Mouse (Mus musculus) heart, embryonic 14.5 days (tissue): ENCODE data around the gene Slc39a1. TPM values are rescaled to one million over a fixed set of nuclear protein-coding genes. Genes with fewer than 3 reads are reported as not detected.
A peak's percentile ranks its signal among the peaks of the same experiment; 100 is the strongest.

Experiments
- ATAC-seq: fragments of 200-750 bp; cut with Nextera tagmentation; 2 replicates; pipeline ENCODE4 v1.8.0; 2017; ENCODE audit warnings: low read depth, moderate TSS enrichment; ENCODE audit not compliant: insufficient number of reproducible peaks, insufficient read depth, low FRiP score
- H3K27ac ChIP-seq, 2 experiments: fragments of 200-500 bp in 1 of 2; fragments of 300-500 bp in 1 of 2; sonication (generic) in 1 of 2; replicated peaks in 1 of 2; 2 replicates each; pipeline ENCODE4 v1.5.1; 2012 to 2014; ENCODE audit warnings: low read depth in 2 of 2, low read length in 2 of 2, control low read depth in 1 of 2, mild to moderate bottlenecking in 1 of 2, mixed read lengths in 1 of 2; ENCODE audit not compliant: control insufficient read depth in 1 of 2, insufficient read depth in 1 of 2
- H3K27me3 ChIP-seq: fragments of 300-500 bp; sonication (generic); 2 replicates; pipeline ENCODE4 v1.6.1; 2014; ENCODE audit warnings: mild to moderate bottlenecking, low read length, control low read depth; ENCODE audit not compliant: control insufficient read depth, insufficient read depth
- H3K36me3 ChIP-seq: fragments of 300-500 bp; sonication (generic); 2 replicates; pipeline ENCODE4 v1.6.1; 2014; ENCODE audit warnings: mild to moderate bottlenecking, control low read depth, low read length, mixed read lengths; ENCODE audit not compliant: control insufficient read depth, insufficient read depth
- H3K4me1 ChIP-seq, 2 experiments: fragments of 200-500 bp in 1 of 2; fragments of 300-500 bp in 1 of 2; sonication (generic) in 1 of 2; 2 replicates each; pipeline ENCODE4 v1.6.1; 2012 to 2014; ENCODE audit warnings: low read length in 2 of 2, control low read depth in 1 of 2, mixed read lengths in 1 of 2; ENCODE audit not compliant: control insufficient read depth in 2 of 2, insufficient read depth in 2 of 2
- H3K4me2 ChIP-seq: fragments of 300-500 bp; sonication (generic); 2 replicates; pipeline ENCODE4 v1.6.1; 2014; ENCODE audit warnings: mild to moderate bottlenecking, low read length
- H3K4me3 ChIP-seq, 2 experiments: fragments of 200-500 bp in 1 of 2; fragments of 300-500 bp in 1 of 2; sonication (generic) in 1 of 2; 2 replicates each; pipeline ENCODE4 v1.5.1; 2012 to 2014; ENCODE audit warnings: low read length in 2 of 2, mild to moderate bottlenecking in 2 of 2, control low read depth in 1 of 2, low read depth in 1 of 2, moderate library complexity in 1 of 2; ENCODE audit not compliant: control insufficient read depth in 1 of 2, insufficient read depth in 1 of 2
- H3K9ac ChIP-seq: fragments of 300-500 bp; sonication (generic); 2 replicates; pipeline ENCODE4 v1.6.1; 2014; ENCODE audit warnings: mild to moderate bottlenecking, low read length
- H3K9me3 ChIP-seq: fragments of 300-500 bp; sonication (generic); 2 replicates; pipeline ENCODE4 v1.6.1; 2016; ENCODE audit warnings: low read length, control low read depth; ENCODE audit not compliant: control insufficient read depth
- WGBS: fragments of 180-500 bp; shearing (Covaris S2); extraction: QIAGEN DNeasy Blood & Tissue Kit; methylation state at CpG from one replicate; pipeline ENCODE4 v1.1.7; 2014; 5-methylcytosine and 5-hydroxymethylcytosine counted together
- microRNA-seq: library from miRNA; unstranded; fragments of <30 nt; microRNA quantifications from one replicate; pipeline ENCODE4, GENCODE M21; 2016
- polyA plus RNA-seq: library from polyadenylated mRNA; unstranded; fragments of >200 nt; fragmentation: Nextera tagmentation; extraction: Ambion mirVana; gene quantifications from 2 replicates; pipeline ENCODE4 v1.2.1, GENCODE M21; 2014

Gene Slc39a1
- polyA plus RNA-seq, 1 experiment from 2014 or later, result 88.2 TPM

DNA sequence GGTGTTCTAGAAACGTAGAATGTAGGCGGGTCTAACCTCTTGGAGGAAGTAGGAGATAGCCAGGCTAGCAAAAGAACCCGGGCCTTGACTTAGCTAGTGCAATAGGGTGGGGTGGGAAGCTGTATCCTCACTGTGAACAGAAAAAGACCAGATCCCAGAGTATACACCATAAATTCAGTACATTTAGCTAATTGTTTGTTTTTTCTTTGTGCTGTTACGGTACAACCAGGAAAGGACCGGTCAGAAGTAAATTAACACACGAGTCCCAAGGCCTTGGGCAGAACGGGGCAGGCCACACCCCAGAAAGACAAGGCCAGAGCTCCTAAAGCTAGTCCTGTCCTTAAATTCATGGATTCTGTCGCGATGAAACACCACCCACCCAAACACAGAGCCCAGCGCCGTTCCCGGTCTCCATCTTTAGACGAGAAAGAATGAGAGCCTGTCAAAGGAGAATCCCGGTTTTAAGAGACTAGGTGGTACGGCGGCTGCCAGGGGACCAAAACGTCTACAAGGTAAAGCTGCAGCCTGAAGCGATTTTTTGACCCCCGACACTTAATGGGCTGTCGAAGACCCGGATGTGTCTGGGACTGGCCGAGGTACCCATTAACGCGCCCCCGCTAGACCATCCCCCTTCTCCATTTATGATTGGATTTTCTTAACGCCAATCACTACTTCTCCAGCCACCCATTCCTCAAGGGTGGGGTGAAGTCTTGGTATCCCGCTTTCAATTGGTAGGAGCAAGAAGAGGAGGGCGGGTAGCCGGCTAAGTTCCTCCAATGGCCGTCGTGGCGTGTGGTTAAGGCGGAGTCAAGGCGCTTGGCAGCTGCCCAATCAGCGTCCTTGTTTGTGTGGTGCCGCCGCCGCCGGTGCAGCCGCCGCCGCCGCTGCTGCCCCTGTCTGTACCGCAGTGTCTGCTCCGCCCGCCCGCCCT is 44.6 kb downstream of the Slc39a1 start, which contains the start of gene Gatad2b:
TSS of gene Gatad2b (plus strand) at position 834 of the 931 bp plus-strand sequence.
- peaks cover 3% of the 10 kb centered on the region; the same call in 1 of the 2 replicates for H3K36me3 ChIP-seq
- ATAC-seq, result peak; percentile 97
- under 1% methylated on average over 47 of the region's 47 CpGs for WGBS
- H3K4me2 ChIP-seq, result peak within 1 kb of the TSS; percentile 94
- H3K27ac ChIP-seq, result peak within 1 kb of the TSS; percentile 95 to 96
- no peaks in the 10 kb centered on the region for H3K9me3 ChIP-seq
- peak within 1 kb of the TSS; percentile 75 to 99 for H3K4me3 ChIP-seq
- H3K27me3 ChIP-seq, result no peaks in the 10 kb centered on the region
- H3K4me1 ChIP-seq, result peaks cover 0 to 17% of the 10 kb centered on the region in 2 experiments; a peak in 2 of 4 replicates
- H3K9ac ChIP-seq, result peak within 1 kb of the TSS; percentile 89

DNA sequence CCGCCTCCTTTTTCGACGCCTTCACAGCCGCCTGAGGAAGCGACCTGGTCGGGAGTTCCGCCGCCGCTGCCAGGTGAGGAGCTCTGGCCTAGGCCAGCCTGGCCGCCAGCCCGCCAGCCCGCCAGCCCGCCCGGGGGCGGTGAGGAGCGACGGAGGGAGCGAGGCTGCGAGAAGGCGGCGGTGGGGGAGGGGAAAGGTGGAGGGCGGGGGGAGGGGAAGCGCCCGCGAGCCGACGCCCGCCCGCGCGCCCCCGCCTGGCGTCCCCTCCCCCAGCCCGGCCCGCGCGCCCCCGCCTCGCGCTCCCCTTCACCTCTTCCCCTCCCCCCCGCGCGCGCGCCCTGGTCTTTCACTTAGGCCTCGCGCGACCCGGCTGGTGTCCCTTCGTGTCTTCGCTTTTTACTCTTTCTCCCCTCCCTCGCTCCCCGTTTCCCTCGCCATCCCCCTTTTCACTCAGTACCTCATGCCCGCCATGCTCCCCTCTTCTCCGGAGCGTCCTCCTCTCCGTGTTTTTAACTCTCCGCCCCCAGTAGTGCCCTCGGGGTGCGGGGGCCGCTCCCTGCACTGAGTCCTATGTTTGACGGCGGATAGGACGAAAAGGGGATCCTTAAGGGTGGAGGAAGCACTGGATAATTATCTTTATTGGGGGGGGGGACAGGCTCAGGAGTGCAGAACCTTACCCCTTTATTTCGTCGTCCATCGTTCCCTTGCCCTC is 45.5 kb downstream of the Slc39a1 start:
- H3K4me2 ChIP-seq, result peak overlapping the region; percentile 94
- peaks cover 0 to 17% of the 10 kb centered on the region in 2 experiments; a peak in 2 of 4 replicates for H3K4me1 ChIP-seq
- H3K4me3 ChIP-seq, result peak overlapping the region; percentile 75 to 99
- peak overlapping the region; percentile 89 for H3K9ac ChIP-seq
- ATAC-seq, result peak; percentile 31
- no peaks in the 10 kb centered on the region for H3K9me3 ChIP-seq
- peaks cover 3% of the 10 kb centered on the region; the same call in 1 of the 2 replicates for H3K36me3 ChIP-seq
- no peaks in the 10 kb centered on the region for H3K27me3 ChIP-seq
- peak overlapping the region; percentile 95 to 96 for H3K27ac ChIP-seq
- under 1% methylated on average over 18 of the region's 68 CpGs for WGBS

DNA sequence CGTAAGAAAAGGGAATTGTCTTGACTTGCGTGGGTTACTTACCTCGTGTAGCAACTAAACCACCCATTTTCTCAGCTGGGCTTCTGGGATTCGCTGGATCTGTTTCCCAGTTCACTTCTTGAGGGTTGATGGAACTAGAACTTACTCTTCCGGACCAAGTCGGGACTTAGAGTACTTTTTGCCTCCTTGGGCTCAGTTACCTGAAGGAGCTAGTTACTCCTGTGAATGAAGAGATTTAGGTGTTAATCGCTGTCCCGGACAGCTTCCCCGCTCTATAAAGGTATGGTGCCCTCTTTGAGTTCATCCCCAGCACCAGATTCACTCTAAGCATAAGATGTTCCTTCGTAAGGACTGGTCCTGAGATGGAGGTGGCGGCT is 46.1 kb downstream of the Slc39a1 start:
- Histone ChIP-seq H3K4me3 (peak overlapping the region; percentile 75 to 99), H3K4me2 (peak overlapping the region; percentile 94), H3K36me3 (peaks cover 3% of the 10 kb centered on the region; the same call in 1 of the 2 replicates), H3K4me1 (peaks cover 0 to 17% of the 10 kb centered on the region in 2 experiments; a peak in 2 of 4 replicates), H3K27ac (peak overlapping the region; percentile 88 to 96; a peak in 3 of 4 replicates), H3K9ac (peak overlapping the region; percentile 89), H3K27me3 (no peaks in the 10 kb centered on the region), H3K9me3 (no peaks in the 10 kb centered on the region)
- WGBS, result 2% methylated on average over 11 of the region's 11 CpGs
- ATAC-seq, result no peak

DNA sequence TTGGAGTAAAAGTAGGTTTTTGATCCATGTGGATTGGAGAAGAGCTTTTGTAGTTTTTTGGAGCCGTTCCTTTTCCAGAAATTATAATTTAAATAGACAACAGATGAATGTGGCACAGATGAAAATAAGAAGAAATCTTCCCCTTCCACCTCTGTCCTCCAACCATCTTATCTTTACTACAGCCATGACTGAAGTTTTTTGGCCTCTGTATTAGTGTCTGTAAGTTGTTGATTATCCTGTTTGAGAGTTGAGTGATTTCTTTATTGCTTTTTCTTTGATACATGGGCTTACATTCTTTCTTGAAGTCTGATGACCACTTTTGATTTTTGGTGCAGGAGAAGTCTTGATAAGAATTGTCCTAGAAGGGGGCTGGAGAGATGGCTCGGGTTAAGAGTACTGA is 46.7 kb downstream of the Slc39a1 start:
- peak overlapping the region in 1 of 2 experiments; percentile 75; a peak in 2 of 4 replicates for H3K4me3 ChIP-seq
- peak overlapping the region; percentile 94 for H3K4me2 ChIP-seq
- peaks cover 0 to 17% of the 10 kb centered on the region in 2 experiments; a peak in 2 of 4 replicates for H3K4me1 ChIP-seq
- H3K27me3 ChIP-seq, result no peaks in the 10 kb centered on the region
- no peak overlapping the region for H3K27ac ChIP-seq
- peaks cover 3% of the 10 kb centered on the region; the same call in 1 of the 2 replicates for H3K36me3 ChIP-seq
- no peaks in the 10 kb centered on the region for H3K9me3 ChIP-seq
- 47% methylated on average over 2 of the region's 2 CpGs for WGBS
- ATAC-seq, result no peak
- H3K9ac ChIP-seq, result peak overlapping the region; percentile 89

Small RNA genes within 50 kb of the gene (microRNA-seq; reads per million reads assigned to microRNA genes)
- not detected for gene Mir7012

Other genes starting within 250 kb of the Slc39a1 start
- 78.4 and 81.9 TPM in 2 replicates for gene Hax1, start 249.4 kb upstream of the Slc39a1 start, polyA plus RNA-seq
- 146 and 162 TPM in 2 replicates for gene 4933434E20Rik, start 196.5 kb upstream of the Slc39a1 start, polyA plus RNA-seq
- 154 and 173 TPM in 2 replicates for gene Ubap2l, start 195.5 kb upstream of the Slc39a1 start, polyA plus RNA-seq
- gene Tpm3, start 175.5 kb upstream of the Slc39a1 start, polyA plus RNA-seq, result 236 and 242 TPM in 2 replicates
- gene Nup210l, start 144.0 kb upstream of the Slc39a1 start, polyA plus RNA-seq, result 0.24 and 0.43 TPM in 2 replicates
- 1,133 and 1,344 TPM in 2 replicates for gene Rps27, start 34.5 kb upstream of the Slc39a1 start, polyA plus RNA-seq
- 12.1 and 12.6 TPM in 2 replicates for gene Rab13, start 34.5 kb upstream of the Slc39a1 start, polyA plus RNA-seq
- gene Jtb, start 16.6 kb upstream of the Slc39a1 start, polyA plus RNA-seq, result 95.1 and 96.7 TPM in 2 replicates
- 1.9 and 3.5 TPM in 2 replicates for gene Creb3l4, start 4.7 kb upstream of the Slc39a1 start, polyA plus RNA-seq
- gene Crtc2, start 6.0 kb downstream of the Slc39a1 start, polyA plus RNA-seq, result 7.5 and 8.7 TPM in 2 replicates
- gene Dennd4b, start 17.0 kb downstream of the Slc39a1 start, polyA plus RNA-seq, result 5.4 and 5.6 TPM in 2 replicates
- gene Gatad2b, start 45.0 kb downstream of the Slc39a1 start, polyA plus RNA-seq, result 8.2 and 9.4 TPM in 2 replicates
- gene Slc27a3, start 141.8 kb downstream of the Slc39a1 start, polyA plus RNA-seq, result 4.3 and 4.6 TPM in 2 replicates
- 21.0 and 22.1 TPM in 2 replicates for gene Ints3, start 185.4 kb downstream of the Slc39a1 start, polyA plus RNA-seq
- gene Npr1, start 217.7 kb downstream of the Slc39a1 start, polyA plus RNA-seq, result 11.6 and 11.8 TPM in 2 replicates
- 110 and 112 TPM in 2 replicates for gene Ilf2, start 228.0 kb downstream of the Slc39a1 start, polyA plus RNA-seq
- gene Snapin, start 242.9 kb downstream of the Slc39a1 start, polyA plus RNA-seq, result 83.8 and 89.3 TPM in 2 replicates